Mouse (Mus musculus): ENCODE results near the gene Ikbkg. TPM values are rescaled to one million over a fixed set of nuclear protein-coding genes. Genes with fewer than 3 reads are reported as not detected.
A peak's percentile ranks its signal among the peaks of the same experiment; 100 is the strongest.
"Not testable (repeated sequence)": the region's sequence is repeated elsewhere in the genome, so short reads cannot be mapped to it uniquely, and the experiment has no call there.

The Ikbkg gene
- 33.9 TPM for polyA plus RNA-seq (2021)

DNA sequence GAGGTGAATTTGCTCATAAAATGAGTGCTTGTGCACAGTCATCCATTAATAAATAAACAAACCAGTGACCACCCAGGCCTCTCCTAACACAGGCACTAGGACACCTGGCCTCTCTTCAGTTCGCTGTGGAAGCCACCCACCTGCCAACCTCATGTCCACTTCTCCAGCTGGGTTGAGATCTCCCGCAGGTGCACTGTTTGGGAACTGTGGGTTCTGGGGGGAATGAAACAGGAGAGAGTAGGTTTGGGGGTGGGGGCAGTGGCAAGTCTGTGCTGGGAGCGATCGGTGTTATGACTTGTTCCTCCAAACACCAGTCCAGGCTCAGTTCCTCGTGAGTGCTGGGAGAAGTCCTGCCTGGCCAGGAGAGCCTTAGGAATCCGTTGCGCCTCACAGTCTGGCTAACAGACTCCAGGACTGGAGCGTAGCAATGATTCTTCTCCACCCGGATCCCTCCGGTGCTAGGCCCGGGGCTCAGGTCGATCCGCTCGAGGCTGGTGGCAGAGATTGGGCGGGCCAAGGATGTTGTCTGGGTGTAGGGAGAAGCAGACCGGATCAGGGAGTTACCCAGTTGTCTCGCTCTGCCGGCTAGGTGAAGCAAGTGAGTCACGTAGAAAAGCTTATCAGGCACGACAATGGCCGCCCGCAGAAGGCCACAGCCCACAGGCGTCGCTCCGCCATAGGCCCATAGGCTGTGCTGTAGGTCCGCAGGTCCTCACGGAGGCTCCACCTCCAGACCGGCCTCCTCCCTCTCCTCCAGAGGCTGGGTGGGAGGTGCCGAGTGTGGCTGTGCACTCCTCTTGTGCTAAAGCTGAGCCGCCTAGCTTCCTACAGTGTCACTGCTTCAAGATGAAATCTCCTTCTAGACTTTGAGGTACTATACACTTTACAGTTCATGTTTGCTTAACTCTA is at the start of gene Ikbkg, which contains the start of gene Fam3a:
TSS of gene Ikbkg (plus strand) at position 756 of the 909 bp plus-strand sequence.
TSS of gene Fam3a (minus strand) at position 738 of the 909 bp plus-strand sequence.
- no peak for TF ChIP-seq CTCF (IDR thresholded peaks at IDR 0.05)
- in situ Hi-C loops (cut with MboI; ENCODE audit: low pct_unique_long_range_greater_than_20kb): no loop called here
- DNase-seq (ENCODE audit: low read depth, low spot score): peak; percentile 48
- POLR2A ChIA-PET: interaction anchor here (0.6 to 1.2 kb wide), 3 partner anchors 16 to 24 kb away, joined by 3 to 4 read pairs (median 3); no protein-coding TSS in a partner anchor
- peak; percentile 99 for ATAC-seq
- CTCF ChIA-PET: interaction anchor here (1.2 to 2.1 kb wide), 3 partner anchors 10 to 144 kb away, joined by 4 to 8 read pairs (median 5); partner anchors contain the start of gene Flna
- H3K27me3 ChIP-seq: peaks cover 10% of the 10 kb centered on the region

DNA sequence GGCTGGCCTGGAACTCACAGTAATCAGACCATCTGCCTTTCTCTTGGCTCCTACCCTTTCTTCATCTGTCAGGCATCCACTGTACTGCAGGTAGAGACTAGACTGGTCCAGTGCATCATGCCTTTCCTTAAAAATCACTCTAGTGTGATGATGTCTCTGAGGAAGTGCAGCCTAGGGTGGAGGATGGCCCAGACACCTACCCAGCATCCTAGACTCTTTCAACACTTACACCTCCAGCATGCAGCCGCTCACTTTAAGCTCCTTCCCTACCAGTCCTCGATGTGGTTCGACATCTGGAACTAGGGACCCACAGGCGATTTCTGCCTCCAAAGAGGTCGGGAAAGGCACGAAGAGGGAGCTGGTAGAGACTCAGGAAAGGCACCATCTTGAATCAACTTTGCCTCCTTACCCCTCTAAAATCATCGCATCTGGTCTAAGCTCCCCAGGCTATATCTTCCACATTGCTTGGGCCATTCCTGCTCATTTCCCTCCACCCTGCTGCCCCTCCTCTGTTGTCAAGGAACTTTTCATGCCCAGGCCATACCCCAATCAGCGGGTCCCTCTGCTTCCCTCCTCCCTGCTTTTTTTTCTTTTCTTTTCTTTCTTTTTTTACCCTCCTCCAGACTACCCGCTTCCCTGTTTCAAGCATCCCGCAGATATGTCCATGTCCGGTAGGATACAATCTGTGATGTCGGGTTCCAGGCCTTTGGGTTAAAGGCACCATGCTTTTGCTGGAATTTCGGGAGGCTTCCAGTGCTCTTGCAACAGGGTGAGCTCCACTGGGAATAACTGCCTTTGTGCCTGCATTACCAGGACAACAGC is 40.2 kb upstream of the Ikbkg start:
- in situ Hi-C loops (cut with MboI; ENCODE audit: low pct_unique_long_range_greater_than_20kb): no loop called here
- CTCF ChIA-PET: interaction anchor here (1.3 kb wide), 1 partner anchor 17 kb away, joined by 3 read pairs; no protein-coding TSS in a partner anchor
- no peak for ATAC-seq
- POLR2A ChIA-PET: no interaction called here
- no peak for TF ChIP-seq CTCF (IDR thresholded peaks at IDR 0.05)
- peaks cover 18% of the 10 kb centered on the region for H3K27me3 ChIP-seq
- DNase-seq (ENCODE audit: low read depth, low spot score): no peak

DNA sequence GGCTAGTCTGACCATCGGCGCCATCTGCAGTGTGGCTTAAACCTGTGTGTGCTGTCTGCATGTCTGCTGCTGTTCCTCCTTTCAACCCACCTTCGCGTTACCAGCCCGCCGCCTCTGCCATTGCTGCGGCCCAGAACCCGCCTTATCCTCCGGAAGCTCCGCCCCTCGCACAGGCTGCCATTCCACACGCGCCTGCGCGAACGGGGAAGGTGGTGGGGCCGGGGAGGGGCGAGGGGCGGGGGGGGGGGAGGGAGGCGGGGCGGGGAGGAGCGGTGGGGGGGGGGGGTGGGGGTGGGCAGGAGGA is 39.7 kb upstream of the Ikbkg start, which contains the start of gene Lage3:
TSS of gene Lage3 (minus strand) at position 152 of the 304 bp plus-strand sequence.
- in situ Hi-C loops (cut with MboI; ENCODE audit: low pct_unique_long_range_greater_than_20kb): no loop called here
- no peak for DNase-seq (ENCODE audit: low read depth, low spot score)
- peaks cover 18% of the 10 kb centered on the region for H3K27me3 ChIP-seq
- ChIA-PET POLR2A (no interaction called here), CTCF (no interaction called here)
- peak; percentile 62 for ATAC-seq
- no peak for TF ChIP-seq CTCF (IDR thresholded peaks at IDR 0.05)

DNA sequence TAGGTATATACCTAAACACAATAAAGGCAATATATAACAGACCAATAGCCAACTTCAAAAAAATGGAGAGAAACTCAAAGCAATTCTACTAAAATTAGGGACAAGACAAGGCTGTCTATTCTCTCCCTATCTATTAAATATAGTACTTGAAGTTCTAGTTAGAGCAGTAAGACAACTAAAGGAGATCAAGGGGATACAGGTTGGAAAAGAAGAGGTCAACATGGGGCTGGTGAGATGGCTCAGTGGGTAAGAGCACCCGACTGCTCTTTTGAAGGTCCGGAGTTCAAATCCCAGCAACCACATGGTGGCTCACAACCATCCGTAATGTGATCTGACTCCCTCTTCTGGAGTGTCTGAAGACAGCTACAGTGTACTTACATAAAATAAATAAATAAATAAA is 36.0 kb upstream of the Ikbkg start:
- ATAC-seq; H3K27me3 ChIP-seq; DNase-seq (ENCODE audit: low read depth, low spot score); CTCF ChIA-PET; POLR2A ChIA-PET; in situ Hi-C loops (cut with MboI; ENCODE audit: low pct_unique_long_range_greater_than_20kb): not testable (repeated sequence)

DNA sequence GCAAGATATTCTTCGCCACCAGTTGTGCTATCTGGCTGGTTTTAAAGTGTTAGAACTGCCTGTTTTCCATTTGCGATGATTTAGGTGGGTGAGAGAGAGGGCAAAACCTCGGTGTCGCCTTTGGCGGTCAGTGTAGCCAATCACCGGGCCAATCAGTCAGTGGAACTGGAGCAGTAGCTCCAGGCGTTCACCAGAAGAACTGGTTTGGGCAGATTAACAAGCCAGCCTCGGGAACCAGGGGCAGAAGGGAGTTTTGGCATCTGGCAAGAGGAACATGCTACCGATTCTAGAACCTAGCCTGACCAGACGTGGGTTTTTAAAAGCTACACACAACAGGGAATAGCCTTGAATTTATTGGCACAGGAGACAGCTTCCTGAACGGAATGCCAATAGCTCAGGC is 33.9 kb upstream of the Ikbkg start:
- ATAC-seq (no peak), DNase-seq (ENCODE audit: low read depth, low spot score) (no peak)
- H3K27me3 ChIP-seq: peaks cover 4% of the 10 kb centered on the region
- in situ Hi-C loops (cut with MboI; ENCODE audit: low pct_unique_long_range_greater_than_20kb): no loop called here
- no peak for TF ChIP-seq CTCF (IDR thresholded peaks at IDR 0.05)
- POLR2A ChIA-PET: no interaction called here
- CTCF ChIA-PET: no interaction called here

DNA sequence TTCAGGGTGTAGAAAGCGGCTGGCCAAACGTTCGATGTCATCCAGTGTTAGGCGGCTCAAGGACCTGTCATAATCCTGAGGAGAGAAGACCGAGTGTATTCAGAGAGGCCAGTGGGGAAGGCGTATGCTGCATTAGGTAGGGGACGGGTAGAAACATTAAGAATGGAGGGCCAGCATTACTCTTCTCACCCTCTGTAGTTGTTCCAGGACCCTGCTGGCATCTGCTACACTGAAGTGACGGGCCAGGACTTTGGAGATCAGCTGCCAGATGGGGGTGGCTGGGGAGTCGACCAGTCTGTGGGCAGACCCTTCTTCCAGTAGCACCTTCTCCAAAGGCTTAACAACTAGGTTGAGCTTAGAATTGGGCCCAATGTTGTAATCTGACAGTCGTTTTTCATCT is 25.6 kb upstream of the Ikbkg start:
- peaks cover 4% of the 10 kb centered on the region for H3K27me3 ChIP-seq
- ChIA-PET POLR2A (interaction anchor here (1.0 kb wide), 1 partner anchor 119 kb away, joined by 3 read pairs; no protein-coding TSS in a partner anchor), CTCF (interaction anchor here (0.6 kb wide), 1 partner anchor 19 kb away, joined by 3 read pairs; no protein-coding TSS in a partner anchor)
- DNase-seq (ENCODE audit: low read depth, low spot score) (no peak), ATAC-seq (no peak)
- in situ Hi-C loops (cut with MboI; ENCODE audit: low pct_unique_long_range_greater_than_20kb): no loop called here
- TF ChIP-seq CTCF (IDR thresholded peaks at IDR 0.05): no peak

DNA sequence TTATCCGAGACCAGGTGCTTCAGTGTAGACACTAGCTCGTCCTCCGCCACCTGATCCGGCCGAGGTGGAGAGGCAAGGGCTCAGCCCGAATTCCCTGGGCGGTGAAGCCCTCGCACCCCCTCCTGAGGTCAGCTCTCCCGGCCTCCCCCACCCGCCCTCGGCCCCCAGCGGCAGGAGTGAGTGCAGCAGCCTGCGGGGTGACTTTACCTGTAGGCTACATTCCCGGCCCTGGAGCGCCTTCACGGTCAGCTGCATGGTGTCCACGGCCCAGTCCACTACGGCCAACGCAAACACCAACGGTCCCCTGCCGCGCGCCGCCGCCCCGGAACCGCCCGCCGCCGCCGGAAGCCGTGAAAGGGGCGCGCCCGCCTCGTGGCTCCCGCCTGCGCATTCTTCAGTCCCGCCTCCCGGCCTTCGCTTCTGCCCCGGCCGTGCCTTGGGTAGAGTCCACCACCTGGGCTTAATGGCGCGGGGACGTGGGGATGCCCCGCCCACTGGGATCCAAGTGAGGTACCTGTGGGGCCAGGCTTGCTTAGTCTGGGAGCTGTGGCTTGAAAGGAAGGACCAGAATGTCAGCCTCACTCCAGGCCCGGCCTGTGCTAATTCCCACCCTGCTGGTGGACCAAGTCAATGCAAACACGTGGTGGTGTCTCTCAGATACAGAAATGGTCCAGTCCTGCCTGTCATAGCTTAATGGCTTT is 24.7 kb upstream of the Ikbkg start:
- in situ Hi-C loops (cut with MboI; ENCODE audit: low pct_unique_long_range_greater_than_20kb): no loop called here
- CTCF ChIA-PET: interaction anchor here (1.6 kb wide), 1 partner anchor 9 kb away, joined by 5 read pairs; no protein-coding TSS in a partner anchor
- DNase-seq (ENCODE audit: low read depth, low spot score) (no peak), ATAC-seq (peak; percentile 61)
- H3K27me3 ChIP-seq: peaks cover 4% of the 10 kb centered on the region
- POLR2A ChIA-PET: interaction anchor here (1.0 to 1.7 kb wide), 5 partner anchors 28 to 123 kb away, joined by 3 to 5 read pairs (median 3); partner anchors contain the start of gene Plxna3
- no peak for TF ChIP-seq CTCF (IDR thresholded peaks at IDR 0.05)

DNA sequence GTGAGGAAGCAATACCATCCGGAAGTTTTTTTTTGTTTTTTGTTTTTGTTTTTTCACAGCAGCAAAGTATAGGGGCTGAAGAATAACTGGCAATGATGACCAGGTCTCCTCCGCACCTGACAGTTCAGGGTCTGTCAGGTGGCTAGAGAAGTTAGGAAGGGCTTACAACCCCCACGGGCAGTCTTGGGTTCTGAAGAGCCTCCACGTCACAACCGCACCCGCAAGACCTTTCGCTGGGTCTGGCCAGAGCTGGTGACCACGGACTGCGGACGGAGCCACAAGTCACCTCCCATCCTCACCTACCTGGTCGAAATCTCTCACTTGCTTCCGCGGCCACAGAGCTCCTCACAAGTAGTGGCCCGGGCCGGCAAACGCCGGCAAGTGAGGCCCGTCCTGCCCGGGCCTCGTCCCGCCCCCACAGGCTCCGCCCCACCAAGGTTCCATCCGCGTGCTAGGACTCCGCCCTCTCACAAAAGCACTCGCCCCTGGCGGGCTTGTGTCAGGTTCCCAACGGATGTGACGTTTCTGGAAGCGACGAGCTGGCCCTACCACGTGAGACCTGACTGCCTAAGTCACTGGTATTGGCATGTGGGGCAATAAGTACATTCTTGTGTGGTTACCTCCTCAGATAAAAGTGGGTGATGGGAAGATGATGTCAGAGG is 20.1 kb upstream of the Ikbkg start, which contains the start of the genes Ubl4a and Slc10a3:
TSS of gene Ubl4a (minus strand) at position 331 of the 662 bp plus-strand sequence.
TSS of gene Slc10a3 (minus strand) at position 462 of the 662 bp plus-strand sequence.
- ChIA-PET POLR2A (interaction anchor here (0.6 kb wide), 1 partner anchor 869 kb away, joined by 3 read pairs; no protein-coding TSS in a partner anchor), CTCF (interaction anchor here (1.0 kb wide), 1 partner anchor 21 kb away, joined by 3 read pairs; no protein-coding TSS in a partner anchor)
- DNase-seq (ENCODE audit: low read depth, low spot score): no peak
- H3K27me3 ChIP-seq: no peaks in the 10 kb centered on the region
- in situ Hi-C loops (cut with MboI; ENCODE audit: low pct_unique_long_range_greater_than_20kb): no loop called here
- TF ChIP-seq CTCF (IDR thresholded peaks at IDR 0.05): no peak
- peak; percentile 84 for ATAC-seq

DNA sequence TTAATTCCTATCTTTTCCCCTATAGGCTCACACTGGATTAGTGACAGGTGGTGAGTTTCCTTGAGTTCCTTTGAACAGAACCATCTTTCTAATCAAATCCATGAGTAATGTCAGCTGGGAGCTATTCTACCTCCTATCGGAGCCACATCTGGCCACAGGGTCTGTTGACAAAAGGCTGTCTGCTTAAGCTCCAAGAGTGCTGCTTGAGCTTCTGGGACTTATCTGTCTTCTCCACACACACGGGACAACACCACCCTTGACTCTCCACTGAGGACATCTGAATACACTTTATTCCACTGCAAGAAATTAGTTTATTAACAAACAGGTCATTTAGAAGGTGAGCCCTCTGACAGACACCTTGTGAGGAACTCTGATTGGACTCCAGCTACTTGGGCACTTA is 8.6 kb upstream of the Ikbkg start:
- ATAC-seq (no peak), DNase-seq (ENCODE audit: low read depth, low spot score) (no peak)
- ChIA-PET POLR2A (no interaction called here), CTCF (no interaction called here)
- in situ Hi-C loops (cut with MboI; ENCODE audit: low pct_unique_long_range_greater_than_20kb): no loop called here
- TF ChIP-seq CTCF (IDR thresholded peaks at IDR 0.05): no peak
- peaks cover 12% of the 10 kb centered on the region for H3K27me3 ChIP-seq

Measured in Patski (cell line).